Mouse (Mus musculus): ENCODE results near the gene Cdkl2.

The Cdkl2 gene

GRCm38 (mm10) chr5:92043783-92044182 lies at the start of gene Cdkl2:
TSS of gene Cdkl2 (minus strand) at chr5:92043883.
- no peak for DNase-seq (ENCODE audit: inconsistent age in 2 of 2, low spot score in 1 of 2)

GRCm38 (mm10) chr5:92087469-92087868 lies 43.8 kb upstream of the Cdkl2 start:
- no peak for DNase-seq (ENCODE audit: inconsistent age in 2 of 2, low spot score in 1 of 2)

GRCm38 (mm10) chr5:92085821-92086550 lies 42.3 kb upstream of the Cdkl2 start:
- DNase-seq (ENCODE audit: inconsistent age in 2 of 2, low spot score in 1 of 2), result peak in 1 of 2 experiments; percentile 69

GRCm38 (mm10) chr5:92085246-92085645 lies 41.6 kb upstream of the Cdkl2 start:
- no peak for DNase-seq (ENCODE audit: inconsistent age in 2 of 2, low spot score in 1 of 2)

- peak; percentile 97 to 99 for DNase-seq (ENCODE audit: inconsistent age in 2 of 2, low spot score in 1 of 2)
Measured at GRCm38 (mm10) chr5:92083417-92084038, 39.8 kb upstream of the Cdkl2 start, which contains the start of gene G3bp2. TSS of gene G3bp2 (minus strand) at chr5:92083719.

- peak; percentile 81 to 92 for DNase-seq (ENCODE audit: inconsistent age in 2 of 2, low spot score in 1 of 2)
Measured at GRCm38 (mm10) chr5:92082821-92083401, 39.2 kb upstream of the Cdkl2 start.

- peak in 1 of 2 experiments; percentile 58 for DNase-seq (ENCODE audit: inconsistent age in 2 of 2, low spot score in 1 of 2)
Measured at GRCm38 (mm10) chr5:92081326-92081725, 37.6 kb upstream of the Cdkl2 start.

GRCm38 (mm10) chr5:92080400-92080799 lies 36.7 kb upstream of the Cdkl2 start:
- peak; percentile 39 to 73 for DNase-seq (ENCODE audit: inconsistent age in 2 of 2, low spot score in 1 of 2)

- DNase-seq (ENCODE audit: inconsistent age in 2 of 2, low spot score in 1 of 2), result peak in 1 of 2 experiments; percentile 50
Measured at GRCm38 (mm10) chr5:92079304-92079703, 35.6 kb upstream of the Cdkl2 start.

GRCm38 (mm10) chr5:92078751-92079150 lies 35.1 kb upstream of the Cdkl2 start:
- DNase-seq (ENCODE audit: inconsistent age in 2 of 2, low spot score in 1 of 2), result no peak

GRCm38 (mm10) chr5:92076273-92076672 lies 32.6 kb upstream of the Cdkl2 start:
- peak in 1 of 2 experiments; percentile 38 for DNase-seq (ENCODE audit: inconsistent age in 2 of 2, low spot score in 1 of 2)

GRCm38 (mm10) chr5:92074061-92074460 lies 30.4 kb upstream of the Cdkl2 start:
- DNase-seq (ENCODE audit: inconsistent age in 2 of 2, low spot score in 1 of 2), result no peak

- no peak for DNase-seq (ENCODE audit: inconsistent age in 2 of 2, low spot score in 1 of 2)
Measured at GRCm38 (mm10) chr5:92063192-92063591, 19.5 kb upstream of the Cdkl2 start.

GRCm38 (mm10) chr5:92052866-92053265 lies 9.2 kb upstream of the Cdkl2 start:
- DNase-seq (ENCODE audit: inconsistent age in 2 of 2, low spot score in 1 of 2), result no peak

GRCm38 (mm10) chr5:92050419-92050818 lies 6.7 kb upstream of the Cdkl2 start:
- DNase-seq (ENCODE audit: inconsistent age in 2 of 2, low spot score in 1 of 2), result no peak

GRCm38 (mm10) chr5:92042377-92043348 lies 1.0 kb downstream of the Cdkl2 start:
- DNase-seq (ENCODE audit: inconsistent age in 2 of 2, low spot score in 1 of 2), result peak; percentile 95 to 99

- DNase-seq (ENCODE audit: inconsistent age in 2 of 2, low spot score in 1 of 2), result no peak
Measured at GRCm38 (mm10) chr5:92019960-92020359, 23.7 kb downstream of the Cdkl2 start.

GRCm38 (mm10) chr5:92011756-92012155 lies 31.9 kb downstream of the Cdkl2 start:
- no peak for DNase-seq (ENCODE audit: inconsistent age in 2 of 2, low spot score in 1 of 2)

- DNase-seq (ENCODE audit: inconsistent age in 2 of 2, low spot score in 1 of 2), result no peak
Measured at GRCm38 (mm10) chr5:92009827-92010226, 33.9 kb downstream of the Cdkl2 start.

GRCm38 (mm10) chr5:92003011-92003410 lies 40.7 kb downstream of the Cdkl2 start:
- peak in 1 of 2 experiments; percentile 61 for DNase-seq (ENCODE audit: inconsistent age in 2 of 2, low spot score in 1 of 2)

- DNase-seq (ENCODE audit: inconsistent age in 2 of 2, low spot score in 1 of 2), result peak; percentile 4 to 28
Measured at GRCm38 (mm10) chr5:92000770-92001169, 42.9 kb downstream of the Cdkl2 start.

Measured in adrenal gland, adult (tissue).